Mouse (Mus musculus): Measurements from ENCODE around the gene Fsd1. TPM values are rescaled to one million over a fixed set of nuclear protein-coding genes. Genes with fewer than 3 reads are reported as not detected.

The Fsd1 gene
- not detected in 4 replicates for total RNA-seq (2023; ENCODE audit: inconsistent age)

DNA sequence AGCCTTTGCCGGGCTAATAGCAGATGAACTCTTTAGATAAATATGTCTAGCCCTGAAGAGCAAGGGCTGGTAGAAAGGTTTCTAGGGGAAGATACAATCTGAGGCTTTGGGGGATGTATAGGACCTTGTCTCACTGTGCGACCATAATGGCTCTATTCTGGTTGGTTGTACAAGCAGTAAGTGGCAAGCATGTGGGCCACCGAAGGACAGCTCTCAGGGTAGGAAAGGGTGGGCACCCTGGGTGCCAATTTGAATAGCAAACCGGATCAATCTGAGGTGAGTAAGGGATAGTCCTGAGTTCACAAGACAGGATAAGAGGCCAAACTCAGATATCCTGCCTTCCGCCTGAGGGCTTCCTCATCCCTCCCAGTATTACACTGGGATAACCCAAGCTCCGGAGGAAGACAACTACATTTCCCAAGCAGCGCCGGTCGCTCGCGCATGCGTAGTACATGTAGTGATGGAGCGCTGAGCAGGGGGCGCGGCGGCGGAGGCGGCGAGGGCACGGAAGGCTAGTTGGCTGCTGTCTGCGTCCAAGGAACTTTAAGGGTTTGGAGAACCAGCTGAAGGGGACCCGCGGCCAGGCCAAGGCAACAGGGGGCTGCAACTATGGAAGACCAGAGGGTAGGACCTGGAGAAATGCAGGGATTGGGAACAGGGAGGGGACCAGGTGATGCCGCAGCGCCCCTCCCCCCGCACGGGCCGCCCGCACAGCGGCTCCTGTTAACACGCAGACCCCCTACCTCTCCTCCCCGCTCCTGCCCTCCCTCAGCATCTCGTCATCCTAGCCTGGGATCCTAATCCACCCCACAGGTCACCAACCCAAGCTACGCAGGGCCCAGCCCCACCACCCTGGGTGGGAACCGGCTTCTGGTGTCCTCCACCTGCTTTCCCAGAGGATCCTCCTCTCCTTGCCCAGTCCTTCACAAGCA, at the start of gene Fsd1:
TSS of gene Fsd1 (plus strand) at position 480 of the 932 bp plus-strand sequence.

DNA sequence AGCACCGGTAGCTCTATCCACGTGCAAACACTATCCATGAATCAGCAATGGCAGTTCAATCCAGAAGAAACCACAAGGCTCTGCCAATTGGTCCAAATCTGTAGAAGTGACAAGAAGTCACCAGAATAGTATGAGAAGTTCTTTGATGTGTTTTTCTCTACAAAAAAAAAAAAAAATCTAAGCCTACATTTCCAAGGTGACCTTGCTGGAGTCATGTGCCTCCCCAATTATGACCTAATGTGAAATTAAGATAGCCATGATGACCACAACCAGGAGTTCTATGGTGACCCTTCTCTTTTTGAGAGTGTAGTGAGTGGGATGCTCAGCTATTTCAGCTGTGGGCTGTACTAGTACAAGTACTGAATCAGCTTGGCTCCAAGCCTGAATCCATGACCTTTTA, 36.9 kb upstream of the Fsd1 start, which contains the start of gene Zfp119b:
TSS of gene Zfp119b (minus strand) at position 101 of the 400 bp plus-strand sequence.

DNA sequence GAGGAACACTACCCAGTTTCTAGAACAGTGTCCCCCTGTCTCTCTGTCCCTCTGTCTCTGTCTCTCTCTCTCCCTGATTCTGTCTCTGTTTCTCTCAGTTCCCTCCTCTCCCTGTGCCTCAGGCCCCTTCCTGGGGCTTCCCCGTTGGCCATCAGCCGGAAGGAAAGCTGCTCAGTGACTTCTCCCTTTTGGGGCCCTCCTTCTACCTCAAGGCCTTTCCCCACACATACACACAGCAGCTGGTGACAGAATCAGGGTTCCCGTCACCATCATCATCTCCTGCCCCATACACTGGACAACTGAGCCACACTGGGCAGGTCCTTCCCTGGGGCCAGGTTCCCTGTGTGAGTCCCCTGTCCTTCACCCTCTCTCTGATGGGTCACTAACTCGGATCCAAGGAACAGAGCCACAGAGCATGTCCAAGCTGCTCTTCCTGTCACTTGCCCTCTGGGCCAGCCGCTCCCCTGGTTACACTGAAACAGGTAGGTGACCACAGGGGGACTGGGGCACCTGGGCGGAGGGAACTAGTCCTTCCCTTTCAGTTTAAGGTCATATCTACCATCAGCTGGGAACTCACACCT, 33.8 kb upstream of the Fsd1 start, which contains the start of gene Ebi3:
TSS of gene Ebi3 (plus strand) at position 194 of the 581 bp plus-strand sequence.

DNA sequence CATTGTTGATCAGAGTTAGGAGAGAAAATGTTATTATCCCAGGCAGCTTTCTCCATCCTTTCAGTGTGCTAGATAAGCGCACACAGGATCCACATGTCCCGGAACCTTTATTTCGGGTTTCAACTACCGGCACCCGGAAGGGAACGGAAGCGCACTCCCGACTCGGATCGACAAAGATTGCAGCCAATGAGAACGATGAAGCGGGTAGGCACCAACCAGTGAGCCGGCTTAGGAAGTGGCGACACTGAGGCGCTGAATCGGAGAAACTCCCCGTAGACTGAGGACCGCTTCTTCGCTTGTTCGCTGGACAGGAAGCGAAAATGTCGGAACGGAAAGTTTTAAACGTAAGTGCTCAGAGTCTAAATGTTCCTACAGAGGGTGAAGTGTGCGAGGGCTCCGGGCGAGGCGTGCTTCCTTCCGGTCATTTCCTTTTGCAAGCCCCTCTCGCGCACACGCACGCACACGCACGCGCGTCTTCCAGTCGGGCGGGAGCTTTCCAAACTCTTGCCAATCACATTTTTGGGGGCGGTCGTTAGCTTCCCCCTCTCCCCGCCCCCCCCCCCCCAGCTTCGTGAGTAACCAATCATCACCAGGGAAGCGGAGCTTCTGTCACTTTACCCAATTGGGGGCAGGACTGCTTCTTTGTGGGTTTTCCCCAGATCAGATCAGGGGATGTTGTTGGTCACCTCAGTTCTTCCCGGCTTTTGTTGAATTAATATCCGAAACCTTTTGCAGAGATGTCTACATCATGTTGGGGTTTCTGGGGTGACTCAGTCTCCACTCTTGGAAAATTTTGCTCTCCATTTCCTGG, 27.2 kb upstream of the Fsd1 start, which contains the start of gene Yju2:
TSS of gene Yju2 (plus strand) at position 182 of the 811 bp plus-strand sequence.

DNA sequence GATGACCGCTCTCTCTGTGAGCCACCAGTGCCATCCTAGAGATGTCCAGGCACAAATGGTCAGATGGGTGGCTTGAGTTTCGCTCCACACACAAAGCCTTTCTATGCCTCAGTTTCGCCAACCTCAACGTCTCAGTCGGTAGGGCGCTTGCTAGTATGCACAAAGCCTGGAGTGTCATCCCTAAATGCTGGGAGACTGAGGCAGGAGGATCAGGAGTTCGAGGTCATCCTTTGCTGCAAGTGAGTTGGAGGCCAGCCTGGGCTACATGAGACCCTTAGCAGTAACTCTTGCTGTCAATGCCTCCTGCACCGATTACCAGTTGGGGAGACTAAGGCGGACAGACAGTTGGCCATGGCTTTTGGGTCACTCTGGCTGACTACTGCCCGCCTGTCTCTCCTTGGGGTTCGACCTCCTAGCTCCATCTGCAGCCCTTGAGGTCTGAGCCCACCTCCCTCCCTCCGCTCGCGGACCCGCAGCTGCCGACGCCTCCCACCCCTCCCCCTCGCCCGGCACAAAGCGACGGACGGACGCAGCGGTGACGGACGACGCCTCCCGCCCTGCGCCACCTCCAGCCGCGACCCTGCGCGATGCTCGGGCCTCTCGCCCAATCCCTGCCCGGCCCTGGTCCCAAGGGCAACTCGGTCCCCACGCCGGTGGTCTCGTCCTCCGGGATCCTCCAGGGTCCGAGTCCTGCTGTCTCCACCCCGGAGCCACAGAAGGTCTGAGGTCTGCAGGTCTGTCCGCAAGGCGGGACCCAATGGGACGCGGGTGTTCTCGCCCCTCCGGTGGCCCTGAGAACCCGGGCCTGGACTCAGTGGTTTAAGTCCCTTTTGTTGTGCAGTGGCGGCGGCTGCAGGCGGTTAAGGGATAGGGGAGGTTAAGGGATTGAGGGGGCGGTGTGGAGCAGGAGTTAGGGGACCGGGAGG, 16.1 kb upstream of the Fsd1 start, which contains the start of gene Shd:
TSS of gene Shd (plus strand) at position 502 of the 926 bp plus-strand sequence.

DNA sequence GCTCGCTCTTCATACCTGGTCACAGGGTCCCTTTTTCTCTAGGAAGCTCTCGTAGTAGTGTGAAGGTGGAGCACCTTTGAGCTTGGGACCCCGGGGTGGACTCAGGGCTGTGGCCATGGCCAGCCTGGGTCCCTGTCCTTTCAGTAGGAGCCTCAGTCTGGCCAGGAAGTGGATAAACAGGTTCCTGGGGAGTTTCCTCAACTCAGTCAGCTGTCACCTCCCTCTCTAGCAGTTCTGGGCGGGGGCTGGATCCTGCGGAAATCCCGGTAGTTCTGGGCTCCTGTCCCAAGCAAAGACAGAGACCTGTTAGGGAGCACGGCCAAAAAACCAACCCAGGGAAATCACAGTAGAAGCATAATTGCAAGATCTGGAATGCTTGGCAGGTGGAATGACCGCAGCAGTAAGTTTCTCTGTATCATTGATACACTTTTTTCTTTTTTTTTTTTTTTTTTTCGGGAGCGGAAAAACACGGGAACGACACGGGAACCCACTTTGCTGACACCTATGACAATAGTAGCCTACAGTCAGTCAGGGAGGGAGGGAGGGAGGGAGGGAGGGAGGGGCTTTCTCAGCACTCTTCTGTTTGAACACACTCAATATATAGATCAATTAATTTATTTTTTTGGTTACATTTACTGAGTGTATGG, 19.2 kb downstream of the Fsd1 start, which contains the start of the genes Stap2 and Mpnd:
TSS of gene Stap2 (minus strand) at position 170 of the 647 bp plus-strand sequence.
TSS of gene Mpnd (plus strand) at position 297 of the 647 bp plus-strand sequence.

DNA sequence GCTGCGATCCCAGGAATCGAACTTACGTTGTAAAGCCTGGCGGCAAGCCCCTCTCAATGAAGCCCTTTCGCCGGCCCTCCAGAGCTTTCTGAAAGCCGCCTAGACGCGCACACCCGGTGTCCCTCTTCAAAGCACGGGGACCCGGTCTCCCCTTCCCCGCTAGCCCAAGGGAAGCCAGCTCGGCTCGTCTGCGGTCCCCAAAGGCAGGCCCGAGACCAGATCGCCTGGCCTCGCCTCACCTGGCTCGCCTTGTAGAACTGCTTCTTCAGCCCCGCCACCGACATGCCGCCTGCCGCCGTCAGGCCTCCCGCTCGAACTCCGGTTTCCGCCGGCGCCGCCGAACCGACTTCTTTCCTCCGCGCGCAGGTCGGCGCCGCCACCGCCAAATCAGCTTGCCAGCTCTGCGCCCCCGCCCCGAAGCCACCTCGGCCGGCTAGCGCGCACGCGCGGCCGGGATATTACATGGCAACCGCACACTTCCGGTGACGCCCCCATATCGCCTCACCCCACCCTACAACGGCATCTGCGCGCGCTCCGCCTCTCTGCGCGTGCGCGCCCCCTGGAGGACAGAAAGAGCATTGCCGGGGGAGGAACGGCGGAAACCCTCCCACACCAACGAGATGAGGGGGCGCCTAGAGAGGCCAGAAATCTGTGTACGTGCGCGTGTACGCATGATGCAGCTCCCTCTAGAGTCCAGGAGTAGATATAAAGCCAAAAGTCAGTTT, 50.0 kb downstream of the Fsd1 start, which contains the start of gene Sh3gl1:
TSS of gene Sh3gl1 (minus strand) at position 460 of the 725 bp plus-strand sequence.

DNA sequence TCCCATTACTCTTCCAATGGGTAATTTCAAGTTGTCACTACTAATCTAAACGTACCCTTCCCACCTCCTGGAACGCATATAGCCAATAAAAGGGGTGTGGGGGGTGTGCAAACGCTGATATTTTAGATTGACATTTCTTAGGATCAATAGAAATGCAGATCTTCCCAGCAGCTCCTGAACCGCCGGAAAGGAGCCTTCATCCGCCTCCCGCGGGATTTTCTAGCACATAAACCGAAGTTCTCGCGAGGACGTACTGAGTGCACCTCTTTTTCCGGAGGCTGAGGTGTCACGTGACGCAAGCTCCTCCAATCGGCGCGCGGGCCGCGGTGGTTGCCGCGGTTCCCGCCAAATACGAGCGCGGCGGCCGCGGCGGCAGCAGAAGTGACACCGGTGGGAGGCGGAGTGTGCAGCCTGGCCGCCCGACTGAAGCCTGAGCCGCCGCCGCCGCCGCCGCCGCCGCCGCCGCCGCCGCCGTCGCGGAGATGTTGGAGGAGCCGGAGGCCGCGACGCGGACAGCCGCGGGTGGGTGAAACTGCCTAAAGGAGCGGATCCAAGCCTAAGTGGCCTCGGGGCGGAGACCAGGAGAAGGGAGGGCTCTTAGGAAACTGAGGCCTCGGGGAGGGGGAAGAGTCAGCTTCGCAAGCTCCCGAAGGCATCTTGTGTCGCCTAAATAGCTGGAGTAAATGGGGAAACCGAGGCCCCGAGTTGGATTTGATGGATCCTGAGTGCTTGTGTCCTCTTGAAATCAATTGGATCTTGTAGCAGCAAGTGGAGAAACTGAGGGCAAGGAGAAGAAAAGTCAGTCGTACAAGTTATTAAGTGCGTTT, 53.9 kb downstream of the Fsd1 start, which contains the start of gene Chaf1a:
TSS of gene Chaf1a (plus strand) at position 410 of the 827 bp plus-strand sequence.

Other genes with a start within 250 kb of the Fsd1 start
- 0.93 to 2.1 TPM (median 1.7 TPM) in 4 replicates for gene Adgre4, start 236.5 kb upstream of the Fsd1 start, total RNA-seq (2023; ENCODE audit: inconsistent age)
- 10.3 to 12.7 TPM (median 11.5 TPM) in 4 replicates for gene Zfp119a, start 107.6 kb upstream of the Fsd1 start, total RNA-seq (2023; ENCODE audit: inconsistent age)
- 18.4 to 20.2 TPM (median 19.7 TPM) in 4 replicates for gene Zfp959, start 94.4 kb upstream of the Fsd1 start, total RNA-seq (2023; ENCODE audit: inconsistent age)
- 4.9 to 7.1 TPM (median 6.0 TPM) in 4 replicates for gene Zfp119b, start 37.0 kb upstream of the Fsd1 start, total RNA-seq (2023; ENCODE audit: inconsistent age)
- gene Ebi3, start 33.9 kb upstream of the Fsd1 start, total RNA-seq (2023; ENCODE audit: inconsistent age): 12.9 to 16.7 TPM (median 15.2 TPM) in 4 replicates
- 39.6 to 52.9 TPM (median 46.2 TPM) in 4 replicates for gene Yju2, start 27.4 kb upstream of the Fsd1 start, total RNA-seq (2023; ENCODE audit: inconsistent age)
- 0.74 to 2.0 TPM (median 1.6 TPM) in 4 replicates for gene Shd, start 16.0 kb upstream of the Fsd1 start, total RNA-seq (2023; ENCODE audit: inconsistent age)
- 0.42 to 0.81 TPM (median 0.61 TPM) in 3 of 4 replicates, not detected in the other for gene Stap2, start 19.1 kb downstream of the Fsd1 start, total RNA-seq (2023; ENCODE audit: inconsistent age)
- 56.8 to 63.5 TPM (median 62.7 TPM) in 4 replicates for gene Mpnd, start 19.2 kb downstream of the Fsd1 start, total RNA-seq (2023; ENCODE audit: inconsistent age)
- 86.0 to 87.5 TPM (median 87.0 TPM) in 4 replicates for gene Sh3gl1, start 50.1 kb downstream of the Fsd1 start, total RNA-seq (2023; ENCODE audit: inconsistent age)
- gene Chaf1a, start 53.9 kb downstream of the Fsd1 start, total RNA-seq (2023; ENCODE audit: inconsistent age): 3.1 to 4.3 TPM (median 3.7 TPM) in 4 replicates
- 69.0 to 71.9 TPM (median 71.0 TPM) in 4 replicates for gene Ubxn6, start 88.5 kb downstream of the Fsd1 start, total RNA-seq (2023; ENCODE audit: inconsistent age)
- gene Hdgfl2, start 93.1 kb downstream of the Fsd1 start, total RNA-seq (2023; ENCODE audit: inconsistent age): 102 to 112 TPM (median 107 TPM) in 4 replicates
- gene Plin4, start 123.3 kb downstream of the Fsd1 start, total RNA-seq (2023; ENCODE audit: inconsistent age): not detected in 4 replicates
- not detected in 4 replicates for gene Plin5, start 131.1 kb downstream of the Fsd1 start, total RNA-seq (2023; ENCODE audit: inconsistent age)
- not detected in 4 replicates for gene Lrg1, start 135.5 kb downstream of the Fsd1 start, total RNA-seq (2023; ENCODE audit: inconsistent age)
- gene Sema6b, start 153.8 kb downstream of the Fsd1 start, total RNA-seq (2023; ENCODE audit: inconsistent age): 0.42 to 1.1 TPM (median 0.92 TPM) in 4 replicates
- gene Tnfaip8l1, start 176.0 kb downstream of the Fsd1 start, total RNA-seq (2023; ENCODE audit: inconsistent age): 0.19 to 0.51 TPM (median 0.41 TPM) in 4 replicates
- 50.0 to 56.0 TPM (median 53.0 TPM) in 4 replicates for gene Mydgf, start 197.4 kb downstream of the Fsd1 start, total RNA-seq (2023; ENCODE audit: inconsistent age)
- gene Dpp9, start 232.4 kb downstream of the Fsd1 start, total RNA-seq (2023; ENCODE audit: inconsistent age): 52.3 to 59.2 TPM (median 53.1 TPM) in 4 replicates

All from B cell, adult (primary cell).